In the genomic region with DNA sequence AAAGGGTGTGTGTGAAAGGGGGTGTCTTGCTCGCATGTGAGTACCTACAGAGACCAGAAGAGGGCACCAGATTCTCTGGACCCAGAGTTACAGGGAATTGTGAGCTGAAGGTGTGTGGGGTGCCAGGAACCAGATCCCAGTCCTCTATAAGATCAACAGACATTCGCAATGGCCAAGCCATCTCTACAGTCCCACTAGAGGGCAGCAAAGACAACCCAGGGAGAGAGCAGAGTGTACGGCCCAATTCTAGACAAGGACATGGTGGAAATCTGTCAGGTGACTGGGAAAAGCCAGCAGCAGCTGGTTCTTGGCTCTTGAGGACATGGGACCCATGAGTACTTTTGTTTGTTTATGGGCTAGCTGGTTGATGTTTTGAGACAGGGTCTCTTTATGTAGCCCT, we compare ENCODE assay signal across 10 mouse cellular contexts. TPM values are rescaled to one million over a fixed set of nuclear protein-coding genes. Genes with fewer than 3 reads are reported as not detected.
A peak's percentile ranks its signal among the peaks of the same experiment; 100 is the strongest.
DNase-seq lines count a peak whose midpoint lies in the region; ATAC-seq and TF ChIP-seq lines count a peak whose summit lies in the region.
"Had no signal": no experiment of that assay in that cellular context is flagged by ENCODE, and none has a peak within 500 bp of the region (broad histone marks: within the 10 kb centered on the region; RNA-seq: fewer than 3 reads in every experiment).

No protein-coding gene starts in this region.

- H3K27ac ChIP-seq in layer of hippocampus, adult 2 months: no peak overlapping the region
- H3K27ac ChIP-seq: neural tube, embryonic 12.5 days had no signal

- TF ChIP-seq CTCF in layer of hippocampus, adult 2 months (conservative IDR thresholded peaks at IDR 0.05): peak; percentile 75

- no peak for ATAC-seq in cerebellum, adult (ENCODE audit: insufficient number of reproducible peaks, low FRiP score, low TSS enrichment)
- ATAC-seq in erythroblast, adult 5-6 weeks (replicated peaks; ENCODE audit: low FRiP score, poor library complexity, severe bottlenecking): peak; percentile 88
- ATAC-seq in monocyte, adult 5-6 weeks (replicated peaks; ENCODE audit: insufficient number of reproducible peaks, low FRiP score, low TSS enrichment, poor library complexity, severe bottlenecking): 0 out of 2 replicates have a peak, but pooled peaks have one; percentile 65

- DNase-seq in cerebellum, adult 18-20 months: peak; percentile 31 to 42
- DNase-seq in layer of hippocampus, adult 2 months (ENCODE audit: low spot score in 2 of 2): no peak
- DNase-seq in layer of hippocampus, adult 8-10 months (ENCODE audit: low spot score in 2 of 2): no peak
- DNase-seq in testis, postnatal 14 days (ENCODE audit: low spot score): no peak
- no peak for DNase-seq in layer of hippocampus, adult 9-10 months (ENCODE audit: low spot score)

- no peak overlapping the region for H3K4me3 ChIP-seq in layer of hippocampus, adult 2 months
- H3K4me3 ChIP-seq: neural tube, embryonic 12.5 days had no signal

RNA-seq across cellular contexts. Expression of gene Pxmp4, which starts 10.5 kb away (rescaled TPM):
- total RNA-seq in layer of hippocampus, adult 2 months (2021): 10 to 100 TPM; 10.7 to 13.7 TPM
- total RNA-seq in layer of hippocampus, adult 8-10 months (2022): 10 to 100 TPM; 11.3 to 12.6 (median 11.7) TPM
- 9.0 and 9.6 TPM in 2 replicates for total RNA-seq in erythroblast, adult 5-6 weeks (2015; ENCODE audit: low replicate concordance)
- 7.5 and 11.2 TPM in 2 replicates for total RNA-seq in erythroblast, adult 5-6 weeks (2017; ENCODE audit: low replicate concordance)
- total RNA-seq in monocyte, adult 5-6 weeks (2017): 7.3 to 10.6 TPM (median 9.6 TPM) in 3 replicates

RNA-seq across cellular contexts. Expression of gene Zfp341, which starts 20.1 kb away (rescaled TPM):
- total RNA-seq in layer of hippocampus, adult 2 months (2021): 10 to 100 TPM in 1 of 2 experiments, 1 to 10 TPM in 1; 9.1 to 10.8 TPM
- total RNA-seq in layer of hippocampus, adult 8-10 months (2022): 10 to 100 TPM in 1 of 4 experiments, 1 to 10 TPM in 3; 8.6 to 10.8 (median 9.3) TPM
- total RNA-seq in erythroblast, adult 5-6 weeks (2015; ENCODE audit: low replicate concordance): 6.9 and 11.0 TPM in 2 replicates
- total RNA-seq in erythroblast, adult 5-6 weeks (2017; ENCODE audit: low replicate concordance): 6.4 TPM in 2 replicates
- total RNA-seq in monocyte, adult 5-6 weeks (2017): 2.5 to 3.2 TPM (median 2.8 TPM) in 3 replicates

RNA-seq across cellular contexts. Expression of gene 4930519P11Rik, which starts 20.2 kb away (rescaled TPM):
- total RNA-seq in layer of hippocampus, adult 2 months (2021): not detected
- total RNA-seq in layer of hippocampus, adult 8-10 months (2022): not detected
- total RNA-seq in erythroblast, adult 5-6 weeks (2015; ENCODE audit: low replicate concordance): 6.7 TPM in 1 of 2 replicates, not detected in the other
- 1.8 TPM in 1 of 2 replicates, not detected in the other for total RNA-seq in erythroblast, adult 5-6 weeks (2017; ENCODE audit: low replicate concordance)
- total RNA-seq in monocyte, adult 5-6 weeks (2017): 2.0 TPM in 1 of 3 replicates, not detected in the others
- total RNA-seq: heart, postnatal 10 days had no signal

RNA-seq across cellular contexts. Expression of gene E2f1, which starts 23.3 kb away (rescaled TPM):
- total RNA-seq in layer of hippocampus, adult 2 months (2021): 1 to 10 TPM; 5.4 to 5.7 TPM
- 1 to 10 TPM; 3.5 to 5.1 (median 4.5) TPM for total RNA-seq in layer of hippocampus, adult 8-10 months (2022)
- total RNA-seq in erythroblast, adult 5-6 weeks (2015; ENCODE audit: low replicate concordance): 6.7 and 11.1 TPM in 2 replicates
- 5.5 and 7.0 TPM in 2 replicates for total RNA-seq in erythroblast, adult 5-6 weeks (2017; ENCODE audit: low replicate concordance)
- 0.64 to 3.1 TPM (median 1.8 TPM) in 3 replicates for total RNA-seq in monocyte, adult 5-6 weeks (2017)

RNA-seq across cellular contexts. Expression of gene Necab3, which starts 34.3 kb away (rescaled TPM):
- total RNA-seq in layer of hippocampus, adult 2 months (2021): 10 to 100 TPM; 30.0 to 34.9 TPM
- 10 to 100 TPM; 29.2 to 33.2 (median 30.4) TPM for total RNA-seq in layer of hippocampus, adult 8-10 months (2022)
- 0.63 TPM in 1 of 2 replicates, not detected in the other for total RNA-seq in erythroblast, adult 5-6 weeks (2015; ENCODE audit: low replicate concordance)
- total RNA-seq in erythroblast, adult 5-6 weeks (2017; ENCODE audit: low replicate concordance): 11.6 TPM in 1 of 2 replicates, not detected in the other
- total RNA-seq in monocyte, adult 5-6 weeks (2017): 0.68 TPM in 1 of 3 replicates, not detected in the others

Comparison
In these comparisons a context has a peak if more than half of its experiments do, and no peak if none do; other contexts are left out.
1. DNase-seq: peak in cerebellum, adult 18-20 months (2 of 2); none in layer of hippocampus, adult 2 months (0 of 2), layer of hippocampus, adult 8-10 months (0 of 2), testis, postnatal 14 days (single experiment) and layer of hippocampus, adult 9-10 months (single experiment).